Mouse (Mus musculus): Measurements from ENCODE around the gene Galt.
"Not testable (repeated sequence)": the region's sequence is repeated elsewhere in the genome, so short reads cannot be mapped to it uniquely, and the experiment has no call there.

Galt gene

DNA sequence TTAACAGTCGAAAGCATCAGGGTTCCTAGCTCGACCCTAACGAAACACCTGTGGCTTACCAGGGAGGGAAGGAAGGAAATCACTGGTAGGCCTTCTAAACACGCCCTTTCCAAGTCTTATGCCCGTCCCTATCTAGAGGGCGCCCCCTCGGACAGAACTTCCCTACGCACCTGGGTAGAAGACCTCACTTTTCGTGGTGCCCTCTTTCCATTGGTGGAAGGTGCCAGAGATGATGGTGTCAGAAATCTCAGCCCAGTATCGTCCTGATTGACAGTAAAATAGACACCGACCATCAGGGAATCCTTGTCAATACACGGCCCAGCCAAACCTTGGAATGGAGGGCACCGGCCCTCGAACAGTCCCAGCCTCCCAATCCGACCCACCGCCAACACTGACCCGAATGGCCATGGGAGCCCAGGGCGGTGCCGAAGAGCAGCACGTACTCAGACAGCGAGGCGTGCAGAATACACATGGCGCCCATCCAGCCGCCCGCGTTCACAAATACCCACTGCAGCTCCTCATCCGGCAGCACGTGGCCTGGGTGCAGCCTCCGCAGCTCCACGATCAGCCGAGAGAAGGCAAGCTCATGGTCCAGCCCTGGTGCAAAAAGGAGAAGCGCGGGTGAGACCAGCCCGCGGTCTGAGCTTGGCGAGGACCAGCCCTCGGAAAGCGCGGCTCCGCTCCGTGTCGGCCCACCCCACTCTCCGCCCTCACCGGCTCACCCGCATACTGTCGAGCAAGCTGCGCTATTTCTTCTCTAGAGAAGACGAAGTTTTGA, 14.5 kb upstream of the Galt start:
- DNase-seq = peak; percentile 37 to 49

- peak; percentile 93 to 94 for DNase-seq
These were observed 13.9 kb upstream of the Galt start for GRCm38 (mm10) chr4:41741158-41741560.

- DNase-seq = no peak
These were observed 10.9 kb upstream of the Galt start for GRCm38 (mm10) chr4:41744131-41744530.

DNA sequence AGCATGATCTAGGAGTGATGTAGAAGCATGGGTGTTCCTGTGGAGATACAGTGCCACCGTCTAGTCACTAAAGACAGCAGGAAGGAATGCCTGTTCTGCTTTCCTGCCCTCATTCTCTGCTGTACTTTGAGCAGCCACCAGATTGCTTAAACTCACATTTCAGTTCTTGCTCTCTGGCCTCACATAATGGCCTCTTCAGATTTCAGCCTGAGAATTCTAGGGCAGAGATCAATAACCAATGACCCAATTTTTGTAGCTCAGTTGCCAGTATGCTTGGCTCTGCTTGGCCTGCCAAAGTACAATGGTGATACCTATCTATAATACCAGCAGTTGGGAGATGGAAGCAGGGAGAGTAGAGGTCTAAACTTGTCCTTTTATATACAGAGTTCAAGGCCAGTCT, 10.0 kb upstream of the Galt start:
- DNase-seq = no peak

GRCm38 (mm10) chr4:41755338-41756305, 594 bp downstream of the Galt start, which contains the start of gene Sigmar1:
Gene Sigmar1 (minus strand): TSS chr4:41756157.
- DNase-seq = peak; percentile 94

GRCm38 (mm10) chr4:41756440-41756839, 1.4 kb downstream of the Galt start:
- DNase-seq = peak in 1 of 2 experiments; percentile 23

DNA sequence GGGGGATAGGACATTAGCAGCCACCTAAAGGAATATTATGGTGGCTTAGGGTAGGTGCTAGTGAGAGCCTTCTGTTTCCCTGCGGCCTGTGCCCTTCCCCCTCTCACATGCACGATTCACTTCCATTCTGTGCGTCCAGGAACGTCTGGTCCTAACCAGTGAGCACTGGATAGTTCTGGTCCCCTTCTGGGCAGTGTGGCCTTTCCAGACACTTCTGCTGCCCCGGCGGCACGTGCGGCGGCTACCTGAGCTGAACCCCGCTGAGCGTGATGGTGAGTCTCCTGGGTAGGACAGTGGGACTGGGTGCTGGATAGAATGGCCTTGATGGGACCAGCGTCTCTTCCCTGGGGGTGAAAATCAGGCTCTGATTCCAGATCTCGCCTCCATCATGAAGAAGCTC, 2.3 kb downstream of the Galt start:
- no peak for DNase-seq

GRCm38 (mm10) chr4:41758021-41758420, 3.0 kb downstream of the Galt start:
- DNase-seq = no peak

DNA sequence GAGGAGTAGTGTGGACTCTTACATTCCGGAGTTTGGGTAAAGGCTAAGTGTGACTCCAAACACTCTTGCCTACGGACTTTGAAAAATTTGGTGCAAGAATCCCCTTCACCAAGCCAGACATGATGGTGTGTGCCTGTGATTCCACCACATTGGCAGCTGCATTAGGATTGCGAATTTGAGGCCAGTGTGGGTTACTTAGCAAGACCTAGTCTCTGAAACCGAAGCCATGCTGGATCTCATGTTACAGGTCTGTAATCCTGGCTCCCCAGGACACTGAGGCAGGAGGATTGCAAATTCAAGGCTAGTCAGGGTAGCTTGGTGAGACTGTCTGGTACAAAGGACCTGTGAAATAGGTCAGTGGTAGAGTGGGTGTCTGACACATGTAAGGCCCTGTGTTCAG, 3.7 kb downstream of the Galt start:
- no peak for DNase-seq

DNA sequence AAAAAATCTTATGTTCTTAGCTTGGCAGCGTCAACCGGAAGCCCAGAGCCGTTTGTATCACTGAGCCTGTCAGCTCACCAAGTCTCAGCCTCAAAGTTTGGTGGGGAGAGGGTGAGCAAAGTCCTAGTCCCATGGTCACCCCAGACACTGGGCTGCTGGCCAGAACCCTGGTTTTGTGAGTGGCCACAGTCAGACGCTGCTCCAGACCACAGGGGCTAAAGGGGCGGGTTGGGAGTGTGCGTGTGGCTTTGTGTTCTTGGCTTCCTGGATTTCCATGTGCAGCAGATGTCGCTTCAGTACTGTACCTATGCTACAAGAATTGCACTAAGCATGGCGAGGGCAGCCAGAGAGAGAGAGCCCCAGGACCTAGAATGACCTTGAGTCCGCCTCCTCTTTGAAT, 4.2 kb downstream of the Galt start:
- no peak for DNase-seq

- DNase-seq = no peak
These were observed 4.7 kb downstream of the Galt start for GRCm38 (mm10) chr4:41759656-41760287.

DNA sequence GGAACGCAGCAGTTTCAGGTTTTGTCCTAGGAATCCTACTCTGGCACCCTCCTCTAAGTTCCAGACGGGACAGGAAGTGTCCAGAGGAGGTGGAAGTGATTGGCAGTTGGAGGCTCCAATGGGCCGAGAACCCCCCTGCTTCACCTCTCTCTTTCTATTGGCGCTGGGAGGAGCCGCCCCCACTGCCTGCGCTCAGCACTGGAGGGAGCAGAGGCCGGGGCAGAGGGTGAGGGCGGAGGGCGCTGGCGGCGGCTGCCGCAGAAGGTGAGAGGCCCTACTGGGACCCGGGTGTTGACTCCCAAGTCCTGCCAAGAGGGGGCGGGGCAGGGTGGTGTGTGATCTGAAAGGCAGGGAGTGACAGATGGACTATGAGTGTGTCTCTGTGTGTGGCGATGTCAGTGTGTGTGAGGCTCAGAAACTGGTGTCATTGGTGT, 5.3 kb downstream of the Galt start:
- DNase-seq = peak; percentile 52 to 68

- no peak for DNase-seq
These were observed 5.9 kb downstream of the Galt start for GRCm38 (mm10) chr4:41760911-41761310.

DNA sequence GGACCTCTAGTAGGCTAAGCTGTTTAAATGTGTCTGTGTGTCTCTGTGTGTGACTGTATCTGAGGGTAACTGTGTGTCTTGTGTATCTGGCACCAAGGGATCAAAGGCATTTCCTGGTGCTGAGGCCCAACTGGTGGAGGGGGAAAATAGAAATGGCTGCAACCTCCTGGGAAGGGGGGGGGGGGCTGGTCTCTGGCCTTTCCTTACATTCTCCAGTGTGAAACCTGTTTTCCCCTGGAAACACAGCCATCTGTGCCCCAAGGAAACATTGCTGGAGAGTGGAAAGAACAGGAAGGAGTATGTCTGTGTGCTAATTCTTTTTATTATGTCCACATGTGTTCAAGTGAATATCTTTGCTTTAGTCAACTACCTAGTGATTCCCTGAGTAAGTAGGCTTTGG, 6.7 kb downstream of the Galt start:
- DNase-seq = no peak

DNA sequence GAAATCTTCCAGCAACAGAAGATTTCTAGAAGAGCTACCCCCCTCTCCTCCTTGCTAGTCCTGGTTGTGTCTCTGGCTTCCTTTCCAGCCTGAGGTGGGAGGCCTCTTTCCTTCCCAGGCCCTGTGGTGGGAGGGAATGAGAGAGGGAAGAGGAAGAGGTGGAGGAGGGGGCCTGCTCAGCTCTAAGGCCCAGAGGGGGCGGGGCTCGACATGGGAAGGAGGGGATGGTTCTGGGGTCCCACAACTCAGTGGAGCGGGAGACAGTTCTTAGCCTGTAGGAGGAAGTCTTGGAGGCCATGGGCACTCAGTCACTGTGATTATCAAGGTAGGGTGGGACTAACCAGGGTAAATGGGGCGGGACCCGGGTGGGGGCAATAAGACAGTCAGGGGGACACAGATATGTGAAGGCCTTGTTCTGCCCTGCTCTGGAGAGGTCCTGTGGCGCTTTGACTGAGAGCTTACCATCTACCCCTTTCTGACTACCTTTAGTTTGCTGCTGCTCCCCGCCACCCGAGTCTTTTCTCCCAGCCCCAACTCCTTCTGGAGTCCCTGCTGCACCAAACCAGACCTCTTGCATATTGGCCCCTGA, 7.2 kb downstream of the Galt start:
- no peak for DNase-seq

GRCm38 (mm10) chr4:41762688-41763114, 7.7 kb downstream of the Galt start:
- not testable (repeated sequence) for DNase-seq

GRCm38 (mm10) chr4:41763176-41763575, 8.1 kb downstream of the Galt start:
- DNase-seq = not testable (repeated sequence)

- not testable (repeated sequence) for DNase-seq
These were observed 12.3 kb downstream of the Galt start for GRCm38 (mm10) chr4:41767301-41767700.

- DNase-seq = not testable (repeated sequence)
These were observed 17.9 kb downstream of the Galt start for GRCm38 (mm10) chr4:41772946-41773345.

GRCm38 (mm10) chr4:41773502-41773901, 18.5 kb downstream of the Galt start:
- DNase-seq = peak; percentile 57 to 64

DNA sequence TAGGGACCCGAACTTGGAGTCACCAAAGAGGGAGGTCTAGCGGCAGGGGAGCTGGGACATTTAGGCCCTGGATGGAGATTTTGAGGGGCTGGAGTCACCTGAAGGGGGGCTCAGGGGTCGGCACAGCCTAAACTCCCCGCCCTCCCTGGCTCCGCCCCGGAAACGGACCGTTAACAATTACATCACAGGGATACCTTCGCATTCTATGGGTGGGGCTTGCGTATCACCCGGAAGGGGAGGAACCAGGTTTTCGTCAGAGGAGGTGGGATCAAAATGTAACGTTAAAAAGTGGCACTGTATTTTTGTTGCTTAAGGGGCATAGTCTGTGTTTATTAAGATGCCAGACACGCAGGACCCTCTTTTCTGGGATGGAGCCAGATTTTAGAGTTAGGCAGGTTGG, 19.0 kb downstream of the Galt start, which contains the start of gene Ccl27a:
Gene Ccl27a (minus strand): TSS at position 246 of the 400 bp plus-strand sequence.
- DNase-seq = peak; percentile 81 to 86

GRCm38 (mm10) chr4:41774506-41774905, 19.5 kb downstream of the Galt start:
- not testable (repeated sequence) for DNase-seq

Measured in thymus, postnatal 36 days (tissue).